Mouse (Mus musculus) midbrain, postnatal 0 days (tissue): ENCODE measurements at regions not wholly inside any gene's neighbourhood (a gene's known extent, or its start where the extent isn't known, plus 50 kb on each side); places are given as distances from the start of the nearest gene placed in this dataset.
A peak's percentile ranks its signal among the peaks of the same experiment; 100 is the strongest.

Experiments
- ATAC-seq: fragments of 200-750 bp; cut with Nextera tagmentation; 2 replicates; pipeline ENCODE4 v1.8.0; 2017; ENCODE audit warnings: moderate number of reproducible peaks, mild to moderate bottlenecking, moderate TSS enrichment, moderate library complexity; ENCODE audit not compliant: low FRiP score
- DNase-seq: peaks from one replicate; pipeline ENCODE4 v3.0.0-alpha.2; 2015; ENCODE audit warnings: low spot score
- H3K27ac ChIP-seq: fragments of 300-500 bp; sonication (generic); 2 replicates; pipeline ENCODE4 v1.5.1; 2014; ENCODE audit warnings: low read depth, mild to moderate bottlenecking, low read length, mixed read lengths
- H3K27me3 ChIP-seq: fragments of 300-500 bp; sonication (generic); 2 replicates; pipeline ENCODE4 v1.6.1; 2014; ENCODE audit warnings: low read length, control low read depth, mixed read lengths; ENCODE audit not compliant: insufficient read depth
- H3K36me3 ChIP-seq: fragments of 300-500 bp; sonication (generic); 2 replicates; pipeline ENCODE4 v1.6.1; 2014; ENCODE audit warnings: low read length, control low read depth, mixed read lengths; ENCODE audit not compliant: insufficient read depth
- H3K4me1 ChIP-seq: fragments of 300-500 bp; sonication (generic); 2 replicates; pipeline ENCODE4 v1.6.1; 2014; ENCODE audit warnings: mild to moderate bottlenecking, control low read depth, antibody characterized with exemption, low read length, mixed read lengths; ENCODE audit not compliant: insufficient read depth
- H3K4me2 ChIP-seq: fragments of 300-500 bp; sonication (generic); 2 replicates; pipeline ENCODE4 v1.6.1; 2014; ENCODE audit warnings: low read depth, mild to moderate bottlenecking, low read length, mixed read lengths; ENCODE audit not compliant: poor library complexity, severe bottlenecking
- H3K4me3 ChIP-seq: fragments of 300-500 bp; sonication (generic); 2 replicates; pipeline ENCODE4 v1.5.1; 2014; ENCODE audit warnings: low read depth, mild to moderate bottlenecking, low read length, moderate library complexity
- H3K9ac ChIP-seq: fragments of 300-500 bp; sonication (generic); replicated peaks from 2 replicates; pipeline ENCODE4 v1.6.1; 2014; ENCODE audit warnings: mild to moderate bottlenecking, low read length, moderate library complexity, mixed read lengths; ENCODE audit not compliant: poor library complexity, severe bottlenecking
- H3K9me3 ChIP-seq: fragments of 300-500 bp; sonication (generic); 2 replicates; pipeline ENCODE4 v1.6.1; 2016; ENCODE audit warnings: low read length, control low read depth
- CTCF ChIP-seq: IDR thresholded peaks from 2 replicates; pipeline ENCODE4 v1.5.1; 2016; ENCODE audit warnings: antibody characterized with exemption, mild to moderate bottlenecking
- WGBS: fragments of 180-500 bp; shearing (Covaris S2); extraction: QIAGEN DNeasy Blood & Tissue Kit; methylation state at CpG from one replicate; pipeline ENCODE4 v1.1.7; 2014; 5-methylcytosine and 5-hydroxymethylcytosine counted together

DNA sequence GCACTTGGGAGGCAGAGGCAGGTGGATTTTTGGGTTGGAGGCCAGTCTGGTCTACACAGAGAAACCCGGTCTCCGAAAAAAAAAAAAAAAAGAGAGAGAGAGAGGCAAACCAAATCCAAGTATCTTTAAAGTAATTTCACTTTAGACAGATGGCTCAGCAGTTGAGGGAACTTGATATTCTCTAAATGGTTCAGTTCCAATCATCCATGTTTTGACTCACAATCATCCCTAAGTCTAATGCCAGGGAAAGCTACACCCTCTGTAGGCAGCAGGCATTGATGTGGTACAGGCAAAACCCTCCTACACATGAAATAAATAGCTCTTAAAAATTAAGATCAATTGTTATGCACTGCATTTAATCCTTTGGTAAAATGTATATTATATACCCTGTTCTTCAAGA, 248.8 kb upstream of the Gm5152 start:
- Histone ChIP-seq H3K27ac (no peak overlapping the region), H3K4me3 (no peak overlapping the region), H3K9me3 (no peaks in the 10 kb centered on the region), H3K36me3 (no peaks in the 10 kb centered on the region), H3K4me1 (no peaks in the 10 kb centered on the region), H3K27me3 (no peaks in the 10 kb centered on the region), H3K4me2 (no peak overlapping the region), H3K9ac (no peak overlapping the region)
- WGBS, result 95% methylated on average over 2 of the region's 2 CpGs
- ATAC-seq (no peak), DNase-seq (no peak)
- no peak for TF ChIP-seq CTCF

- Histone ChIP-seq H3K4me3 (no peak overlapping the region), H3K27me3 (no peaks in the 10 kb centered on the region), H3K36me3 (no peaks in the 10 kb centered on the region), H3K4me1 (no peaks in the 10 kb centered on the region), H3K4me2 (no peak overlapping the region), H3K27ac (no peak overlapping the region), H3K9ac (no peak overlapping the region), H3K9me3 (no peaks in the 10 kb centered on the region)
- WGBS, result 61% methylated on average over 1 of the region's 1 CpGs
- no peak for TF ChIP-seq CTCF
- no peak for ATAC-seq
- no peak for DNase-seq
Measured at GRCm38 (mm10) chr5:10478073-10478472, 231.7 kb upstream of the Gm5152 start.

- ATAC-seq, result no peak
Measured at GRCm38 (mm10) chr5:10477461-10477860, 231.1 kb upstream of the Gm5152 start.

GRCm38 (mm10) chr5:10446584-10446983, 200.3 kb upstream of the Gm5152 start:
- H3K27me3 ChIP-seq, result no peaks in the 10 kb centered on the region
- no peak for TF ChIP-seq CTCF
- H3K4me2 ChIP-seq, result no peak overlapping the region
- DNase-seq (no peak), ATAC-seq (no peak)
- H3K4me1 ChIP-seq, result no peaks in the 10 kb centered on the region
- no peaks in the 10 kb centered on the region for H3K9me3 ChIP-seq
- no peaks in the 10 kb centered on the region for H3K36me3 ChIP-seq
- H3K27ac ChIP-seq, result no peak overlapping the region
- WGBS, result 57% methylated on average over 2 of the region's 2 CpGs
- H3K9ac ChIP-seq, result no peak overlapping the region
- H3K4me3 ChIP-seq, result no peak overlapping the region

More at GRCm38 (mm10) chr5:10477461-10477860, 231.1 kb upstream of the Gm5152 start:
- Histone ChIP-seq H3K9ac (no peak overlapping the region), H3K4me3 (no peak overlapping the region), H3K4me2 (no peak overlapping the region), H3K9me3 (no peaks in the 10 kb centered on the region), H3K4me1 (no peaks in the 10 kb centered on the region), H3K36me3 (no peaks in the 10 kb centered on the region), H3K27me3 (no peaks in the 10 kb centered on the region), H3K27ac (no peak overlapping the region)
- TF ChIP-seq CTCF, result no peak
- no peak for DNase-seq

DNA sequence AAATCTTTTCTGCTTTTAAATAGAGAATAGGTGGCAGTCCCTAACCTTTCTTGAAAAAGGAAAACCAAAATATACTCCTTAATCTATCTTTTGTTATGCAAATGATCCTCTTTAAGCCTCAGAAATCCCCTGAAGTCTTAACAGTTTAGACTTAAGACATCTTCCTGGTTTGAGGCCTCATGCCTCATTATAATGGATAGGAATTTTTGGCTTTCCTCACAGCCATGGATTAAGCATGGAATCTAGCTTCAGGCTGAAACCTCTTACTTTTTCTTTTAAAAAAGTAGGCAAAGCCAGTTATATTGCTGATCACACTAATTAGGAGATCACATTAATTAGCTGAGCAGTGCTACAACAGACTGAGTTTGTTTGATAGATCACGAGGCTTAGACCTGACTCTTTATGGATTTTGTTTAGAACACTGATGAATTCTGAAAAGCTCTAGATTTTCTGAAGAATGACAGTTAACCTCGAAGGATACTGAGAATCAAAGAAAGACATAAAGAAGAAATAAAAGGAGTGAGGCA, 171.4 kb upstream of the Gm5152 start:
- no peak for TF ChIP-seq CTCF
- 14% methylated on average over 2 of the region's 2 CpGs for WGBS
- H3K9me3 ChIP-seq, result no peaks in the 10 kb centered on the region
- H3K27me3 ChIP-seq, result no peaks in the 10 kb centered on the region
- H3K27ac ChIP-seq, result no peak overlapping the region
- ATAC-seq (peak; percentile 13; the same call in 1 of the 2 replicates), DNase-seq (no peak)
- H3K36me3 ChIP-seq, result no peaks in the 10 kb centered on the region
- H3K4me3 ChIP-seq, result no peak overlapping the region
- H3K4me1 ChIP-seq, result no peaks in the 10 kb centered on the region
- H3K4me2 ChIP-seq, result no peak overlapping the region
- H3K9ac ChIP-seq, result no peak overlapping the region

DNA sequence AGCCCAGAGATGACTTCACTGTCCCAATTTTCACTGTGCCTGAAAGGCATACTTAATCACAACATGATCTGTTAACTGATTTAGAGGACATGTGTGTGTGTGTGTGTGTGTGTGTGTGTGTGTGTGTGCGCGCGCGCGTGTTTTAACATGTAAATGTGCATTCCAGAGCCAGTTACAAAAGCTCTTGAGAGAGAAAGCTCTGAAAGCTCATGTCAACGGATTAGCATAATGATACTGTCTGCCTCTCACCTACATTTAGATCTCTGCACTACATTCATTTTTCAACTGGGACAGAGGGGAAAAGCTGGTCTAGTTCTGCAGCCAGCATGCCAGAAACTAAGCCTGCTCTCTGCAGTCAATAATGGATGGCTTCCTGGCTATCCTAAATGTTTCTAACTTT, 170.6 kb upstream of the Gm5152 start:
- ATAC-seq, result no peak

More for the DNA sequence above, 170.6 kb upstream of the Gm5152 start:
- TF ChIP-seq CTCF, result no peak
- H3K9ac ChIP-seq, result no peak overlapping the region
- H3K4me1 ChIP-seq, result no peaks in the 10 kb centered on the region
- WGBS, result 18% methylated on average over 6 of the region's 6 CpGs
- no peaks in the 10 kb centered on the region for H3K27me3 ChIP-seq
- no peak overlapping the region for H3K4me3 ChIP-seq
- no peak for DNase-seq
- H3K27ac ChIP-seq, result no peak overlapping the region
- no peak overlapping the region for H3K4me2 ChIP-seq
- no peaks in the 10 kb centered on the region for H3K9me3 ChIP-seq
- H3K36me3 ChIP-seq, result no peaks in the 10 kb centered on the region
